Mouse (Mus musculus) thymus, adult 2 months (tissue): Measurements from ENCODE around the gene Adora2a.
"Not testable (repeated sequence)": the region's sequence is repeated elsewhere in the genome, so short reads cannot be mapped to it uniquely, and the experiment has no call there.

Experiments
- CTCF ChIP-seq: fragments of 200-500 bp; IDR thresholded peaks from 2 replicates; pipeline ENCODE4 v1.5.1; 2012; ENCODE audit warnings: mild to moderate bottlenecking, control low read depth, low read length, moderate library complexity, borderline replicate concordance; ENCODE audit not compliant: control insufficient read depth, poor library complexity, insufficient read depth; ENCODE audit errors: extremely low read depth
- POLR2A ChIP-seq: fragments of 200-500 bp; IDR thresholded peaks from 2 replicates; pipeline ENCODE4 v1.6.1; 2012; ENCODE audit warnings: mild to moderate bottlenecking, low read length, control low read depth, moderate library complexity; ENCODE audit not compliant: control insufficient read depth, poor library complexity, insufficient read depth; ENCODE audit errors: extremely low read depth

- not testable (repeated sequence) for TF ChIP-seq CTCF, POLR2A
Measured at GRCm38 (mm10) chr10:75364214-75364690, 47.6 kb downstream of the Adora2a start.
